In genomic region chr2:181598454-181599351, GRCm38 (mm10) we compare ENCODE assay signal across 8 mouse cellular contexts. TPM values are rescaled to one million over a fixed set of nuclear protein-coding genes. Genes with fewer than 3 reads are reported as not detected.
A peak's percentile ranks its signal among the peaks of the same experiment; 100 is the strongest.
DNase-seq lines count a peak whose midpoint lies in the region; ATAC-seq and TF ChIP-seq lines count a peak whose summit lies in the region.

Gene Samd10 (minus strand): TSS chr2:181599212.

- ATAC-seq in limb, embryonic 14.5 days (ENCODE audit: low FRiP score, low read depth), result 0 out of 2 replicates have a peak, but pooled peaks have one; percentile 10
- peak; percentile 29 for ATAC-seq in midbrain, embryonic 13.5 days
- ATAC-seq in stomach, embryonic 15.5 days (ENCODE audit: insufficient read depth, low FRiP score, low read depth), result peak; percentile 44; the same call in 1 of the 2 replicates

- TF ChIP-seq POLR2A in heart, adult 2 months (IDR thresholded peaks at IDR 0.05; ENCODE audit: insufficient read depth, low read depth, low read length), result no peak
- no peak for TF ChIP-seq POLR2A in limb, embryonic 14.5 days (IDR thresholded peaks at IDR 0.05; ENCODE audit: borderline replicate concordance, extremely low read depth, insufficient read depth, insufficient read length)

- no peaks in the 10 kb centered on the region for H3K36me3 ChIP-seq in heart, adult 2 months (ENCODE audit: control insufficient read depth, insufficient read depth, low read length)
- H3K36me3 ChIP-seq in limb, embryonic 14.5 days (ENCODE audit: control insufficient read depth, insufficient read depth, low read length), result no peaks in the 10 kb centered on the region
- H3K36me3 ChIP-seq in midbrain, embryonic 13.5 days, result peaks cover 16% of the 10 kb centered on the region
- no peaks in the 10 kb centered on the region for H3K36me3 ChIP-seq in stomach, embryonic 15.5 days

- intact Hi-C loops in heart, adult 2 months (cut with DNase I), result loop anchor here (10.0 kb wide), 1 partner anchor 444 kb away; the partner anchor contains the start of gene Eef1a2

- H3K27me3 ChIP-seq in heart, adult 2 months (ENCODE audit: control insufficient read depth, insufficient read depth, low read length), result no peaks in the 10 kb centered on the region
- H3K27me3 ChIP-seq in limb, embryonic 14.5 days (ENCODE audit: control insufficient read depth, insufficient read depth, low read length), result peaks cover 10% of the 10 kb centered on the region; the same call in 1 of the 2 replicates
- H3K27me3 ChIP-seq in midbrain, embryonic 13.5 days, result no peaks in the 10 kb centered on the region
- H3K27me3 ChIP-seq in stomach, embryonic 15.5 days (replicated peaks), result 0 out of 2 replicates have a peak, but pooled peaks cover 6% of the 10 kb centered on the region

- peak within 1 kb of the TSS; percentile 91 for H3K9ac ChIP-seq in heart, adult 2 months (ENCODE audit: low read depth, low read length)
- peak within 1 kb of the TSS; percentile 58 for H3K9ac ChIP-seq in limb, embryonic 14.5 days (ENCODE audit: low read depth, low read length, severe bottlenecking)
- peak within 1 kb of the TSS; percentile 85 for H3K9ac ChIP-seq in midbrain, embryonic 13.5 days (replicated peaks)
- H3K9ac ChIP-seq in stomach, embryonic 15.5 days, result peak within 1 kb of the TSS; percentile 71

- H3K4me3 ChIP-seq in heart, adult 2 months, result peak within 1 kb of the TSS; percentile 63
- peak within 1 kb of the TSS; percentile 58 for H3K4me3 ChIP-seq in limb, embryonic 14.5 days (replicated peaks; ENCODE audit: low read length)
- H3K4me3 ChIP-seq in midbrain, embryonic 13.5 days (replicated peaks), result peak within 1 kb of the TSS; percentile 54
- H3K4me3 ChIP-seq in stomach, embryonic 15.5 days (replicated peaks), result peak within 1 kb of the TSS; percentile 68

- TF ChIP-seq EP300 in heart, adult 2 months (IDR thresholded peaks at IDR 0.05; ENCODE audit: insufficient read depth, low read depth, low read length), result no peak

- peak within 1 kb of the TSS; percentile 95 for H3K4me2 ChIP-seq in limb, embryonic 14.5 days (replicated peaks; ENCODE audit: low read depth, low read length, severe bottlenecking)
- H3K4me2 ChIP-seq in midbrain, embryonic 13.5 days (replicated peaks), result peak within 1 kb of the TSS; percentile 75
- peak within 1 kb of the TSS; percentile 90 for H3K4me2 ChIP-seq in stomach, embryonic 15.5 days

- DNase-seq in ovary, postnatal 14 days (ENCODE audit: low spot score), result peak; percentile 44
- DNase-seq in ovary, postnatal 10 days (ENCODE audit: low spot score), result no peak
- DNase-seq in cerebellum, adult 9-10 months, result peak; percentile 81
- DNase-seq in heart, adult 2 months, result peak; percentile 72
- peak; percentile 60 to 71 for DNase-seq in kidney, adult 8-10 months
- DNase-seq in limb, embryonic 14.5 days (ENCODE audit: low spot score), result no peak

- no peaks in the 10 kb centered on the region for H3K79me2 ChIP-seq in heart, adult 2 months (replicated peaks; ENCODE audit: control insufficient read depth, insufficient read depth, low read length)

- no peaks in the 10 kb centered on the region for H3K9me3 ChIP-seq in limb, embryonic 14.5 days (ENCODE audit: control insufficient read depth, low read length)
- H3K9me3 ChIP-seq in midbrain, embryonic 13.5 days, result no peaks in the 10 kb centered on the region
- no peaks in the 10 kb centered on the region for H3K9me3 ChIP-seq in stomach, embryonic 15.5 days

- H3K4me1 ChIP-seq in heart, adult 2 months (ENCODE audit: control insufficient read depth, insufficient read depth, low read length), result peaks cover 3% of the 10 kb centered on the region
- H3K4me1 ChIP-seq in limb, embryonic 14.5 days (ENCODE audit: control insufficient read depth, insufficient read depth, low read length), result peaks cover 17% of the 10 kb centered on the region
- H3K4me1 ChIP-seq in midbrain, embryonic 13.5 days (replicated peaks), result peaks cover 49% of the 10 kb centered on the region
- peaks cover 38% of the 10 kb centered on the region for H3K4me1 ChIP-seq in stomach, embryonic 15.5 days

- TF ChIP-seq CTCF in heart, adult 2 months (IDR thresholded peaks at IDR 0.05), result peak; percentile 46

- peak within 1 kb of the TSS; percentile 80 for H3K27ac ChIP-seq in heart, adult 2 months
- 0 out of 2 replicates have a peak within 1 kb of the TSS, but pooled peaks have one; percentile 13 for H3K27ac ChIP-seq in limb, embryonic 14.5 days (replicated peaks; ENCODE audit: low read depth, low read length)
- H3K27ac ChIP-seq in midbrain, embryonic 13.5 days, result peak within 1 kb of the TSS; percentile 91
- H3K27ac ChIP-seq in stomach, embryonic 15.5 days, result peak within 1 kb of the TSS; percentile 95

- WGBS in heart, adult 2 months, result 5% methylated on average over 71 of the region's 71 CpGs
- WGBS in limb, embryonic 14.5 days, result 2% methylated on average over 66 of the region's 71 CpGs
- WGBS in midbrain, embryonic 13.5 days, result 1% methylated on average over 71 of the region's 71 CpGs
- 2% methylated on average over 71 of the region's 71 CpGs for WGBS in stomach, embryonic 15.5 days

RNA-seq across cellular contexts. Expression of gene Samd10, which starts in this region (rescaled TPM):
- 1 to 10 TPM; 1.0 to 1.6 TPM for total RNA-seq in heart, adult 2 months (2021)
- polyA plus RNA-seq in heart, adult 2 months (2012; rRNA removed), result 5.1 and 6.4 TPM in 2 replicates
- polyA plus RNA-seq in limb, embryonic 14.5 days (2012; rRNA removed), result 9.2 and 10.3 TPM in 2 replicates
- 10.2 TPM in 2 replicates for polyA plus RNA-seq in limb, embryonic 14.5 days (2014; fragmentation: Nextera tagmentation; extraction: Ambion mirVana)
- 171 and 176 TPM in 2 replicates for polyA plus RNA-seq in midbrain, embryonic 13.5 days (2015; fragmentation: Nextera tagmentation; extraction: Ambion mirVana)
- polyA plus RNA-seq in stomach, embryonic 15.5 days (2015; fragmentation: Nextera tagmentation; extraction: Ambion mirVana), result 25.0 and 26.9 TPM in 2 replicates

Comparison
In these comparisons a context has a peak if more than half of its experiments do, and no peak if none do; other contexts are left out.
1. DNase-seq: peak in ovary, postnatal 14 days (single experiment), cerebellum, adult 9-10 months (single experiment), heart, adult 2 months (2 of 2) and kidney, adult 8-10 months (2 of 2); none in ovary, postnatal 10 days (single experiment) and limb, embryonic 14.5 days (single experiment).
2. H3K27ac ChIP-seq: peak in every context shown above with its lines; median percentile 95 in stomach, embryonic 15.5 days; 91 in midbrain, embryonic 13.5 days; 80 in heart, adult 2 months; 13 in limb, embryonic 14.5 days.
3. Peak in every context shown above with its lines, with median percentiles within 50 percentile points of each other: H3K4me3 ChIP-seq, H3K9ac ChIP-seq, ATAC-seq and H3K4me2 ChIP-seq.